Mouse (Mus musculus) left cerebral cortex, adult 2 months (tissue): Measurements from ENCODE around the gene Map2k1. TPM values are rescaled to one million over a fixed set of nuclear protein-coding genes. Genes with fewer than 3 reads are reported as not detected.
A peak's percentile ranks its signal among the peaks of the same experiment; 100 is the strongest.
"Not testable (repeated sequence)": the region's sequence is repeated elsewhere in the genome, so short reads cannot be mapped to it uniquely, and the experiment has no call there.

Experiments used
- DNase-seq, 2 experiments: peaks; one replicate each; pipeline ENCODE4 v3.0.0; 2021 to 2022; ENCODE audit warnings: low spot score in 2 of 2, mixed read lengths in 1 of 2; ENCODE audit errors: extremely low spot score in 1 of 2
- H3K27ac ChIP-seq: fragments of 200-600 bp; 2 replicates; pipeline ENCODE4 v1.8.1; 2022
- H3K4me3 ChIP-seq: fragments of 200-600 bp; 2 replicates; pipeline ENCODE4 v1.8.1; 2022
- CTCF ChIP-seq: fragments of 200-600 bp; IDR thresholded peaks from 2 replicates; pipeline ENCODE4 v1.8.1; 2022; ENCODE audit warnings: antibody characterized with exemption, mild to moderate bottlenecking, moderate library complexity
- intact Hi-C: fragments of 180-260 bp; cut with DNase I; formaldehyde crosslinking; loops from one replicate; pipeline ENCODE4 v1.15.1; 2025
- total RNA-seq, 2 experiments: library from RNA; stranded (reverse); gene quantifications; 2 replicates each; pipeline ENCODE4 v1.2.3; 2021

The Map2k1 gene
- total RNA-seq, 2 experiments from 2014 or later = 286 to 295 TPM

DNA sequence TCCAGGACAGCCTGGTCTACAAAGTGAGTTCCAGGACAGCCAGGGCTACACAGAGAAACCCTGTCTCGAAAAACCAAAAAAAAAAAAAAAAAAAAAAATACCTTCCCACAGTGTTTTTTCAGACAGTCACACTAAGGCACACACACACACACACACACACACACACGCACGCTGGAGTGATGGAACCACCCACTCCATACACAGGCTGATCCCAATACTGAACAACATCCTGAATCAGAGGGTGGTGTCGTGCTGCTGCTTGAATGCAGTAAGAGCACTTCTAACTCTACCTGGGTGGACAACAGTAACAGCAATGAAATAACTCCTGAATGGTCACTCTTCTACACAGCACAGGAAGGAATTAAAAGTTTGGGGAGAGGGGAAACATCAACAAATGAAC, 32.0 kb downstream of the Map2k1 start:
- no peak for TF ChIP-seq CTCF
- H3K27ac ChIP-seq = no peak overlapping the region
- no peak overlapping the region for H3K4me3 ChIP-seq
- intact Hi-C loops = no loop called here
- no peak for DNase-seq

- no peak overlapping the region for H3K4me3 ChIP-seq
- no peak for DNase-seq
- no peak overlapping the region for H3K27ac ChIP-seq
- intact Hi-C loops = no loop called here
- TF ChIP-seq CTCF = no peak
Measured at GRCm38 (mm10) chr9:64220603-64221002, 32.8 kb downstream of the Map2k1 start.

GRCm38 (mm10) chr9:64219772-64220420, 33.5 kb downstream of the Map2k1 start:
- intact Hi-C loops = no loop called here
- Histone ChIP-seq H3K4me3 (no peak overlapping the region), H3K27ac (no peak overlapping the region)
- no peak for DNase-seq
- no peak for TF ChIP-seq CTCF

DNA sequence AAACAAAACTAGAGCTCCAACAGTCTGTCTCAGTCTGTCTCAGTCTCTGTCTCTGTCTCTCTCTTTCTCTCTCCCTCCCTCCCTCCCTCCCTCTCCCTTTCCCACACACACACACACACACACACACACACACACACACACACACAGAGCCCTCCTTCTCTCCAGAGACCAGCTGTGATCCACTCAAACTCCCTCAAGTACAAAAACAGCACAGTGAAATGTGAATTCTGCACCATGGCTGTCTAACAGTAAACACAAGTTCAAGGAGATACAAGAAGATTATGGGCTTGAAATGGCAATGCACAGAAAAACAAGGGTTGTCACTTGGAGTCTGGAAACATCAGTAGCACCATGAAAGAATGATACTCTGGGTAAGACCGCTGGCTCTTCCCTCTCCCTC, 34.1 kb downstream of the Map2k1 start:
- TF ChIP-seq CTCF = no peak
- H3K4me3 ChIP-seq = no peak overlapping the region
- H3K27ac ChIP-seq = no peak overlapping the region
- no peak for DNase-seq
- intact Hi-C loops = no loop called here

DNA sequence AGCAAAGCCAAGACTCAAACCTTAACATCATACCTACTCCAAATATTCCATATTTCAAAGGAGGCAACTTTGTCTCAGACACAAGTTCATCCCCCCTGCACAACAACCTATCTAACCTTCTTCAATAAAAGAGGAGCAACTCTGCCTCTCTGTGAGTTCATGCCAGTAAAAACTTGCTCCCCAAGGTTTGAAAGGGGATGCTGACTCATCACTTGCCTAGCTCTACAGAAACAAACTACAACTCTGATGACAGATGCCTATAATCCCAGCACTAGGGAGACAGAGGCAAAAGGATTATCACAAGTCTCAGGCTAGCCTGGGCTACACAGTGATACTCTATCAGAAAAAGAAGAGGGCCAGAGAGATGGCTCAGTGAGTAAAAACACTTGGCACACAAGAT, 35.5 kb downstream of the Map2k1 start:
- Histone ChIP-seq H3K4me3 (no peak overlapping the region), H3K27ac (no peak overlapping the region)
- intact Hi-C loops = no loop called here
- no peak for DNase-seq
- TF ChIP-seq CTCF = no peak

DNA sequence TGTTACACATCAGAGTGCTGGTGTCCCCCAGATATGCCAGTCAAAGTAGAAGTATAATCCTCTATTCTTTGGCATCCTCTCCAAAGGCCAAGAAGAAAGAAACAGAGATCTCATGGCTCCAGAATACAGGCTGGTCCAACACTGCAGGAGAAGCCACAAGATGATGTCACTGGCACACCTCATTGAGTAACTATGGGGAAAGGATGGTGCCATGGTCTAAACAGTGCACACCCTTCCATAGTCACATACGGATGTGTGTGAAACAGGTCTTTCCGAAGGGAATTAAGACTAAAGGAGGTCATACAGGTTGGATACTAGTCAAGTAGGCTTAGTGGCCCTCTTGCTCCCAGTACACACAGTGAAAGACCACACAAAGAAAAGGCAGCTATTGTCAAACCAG, 36.8 kb downstream of the Map2k1 start:
- Histone ChIP-seq H3K4me3 (no peak overlapping the region), H3K27ac (no peak overlapping the region)
- intact Hi-C loops = no loop called here
- no peak for DNase-seq
- no peak for TF ChIP-seq CTCF

DNA sequence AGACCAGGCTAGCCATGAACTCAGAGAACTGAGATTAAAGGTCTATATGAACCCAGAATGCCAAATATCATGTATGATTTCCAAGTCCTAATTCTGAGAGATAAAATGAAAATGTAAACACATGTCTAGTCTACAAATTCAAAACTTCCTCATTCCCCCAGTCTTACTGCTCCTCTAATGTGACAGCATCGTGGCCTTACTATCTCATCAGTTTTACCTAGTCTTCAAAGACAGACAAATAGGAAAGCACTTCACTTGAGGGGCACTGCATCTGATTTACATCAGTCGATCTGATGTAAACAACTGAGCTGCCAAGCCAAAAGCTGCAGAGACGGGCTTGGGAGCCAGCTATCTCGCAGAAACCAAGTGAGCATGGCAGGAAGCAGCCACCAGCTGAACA, 37.3 kb downstream of the Map2k1 start:
- no peak for TF ChIP-seq CTCF
- intact Hi-C loops = no loop called here
- DNase-seq = no peak
- H3K27ac ChIP-seq = no peak overlapping the region
- no peak overlapping the region for H3K4me3 ChIP-seq

- TF ChIP-seq CTCF = no peak
- Histone ChIP-seq H3K27ac (no peak overlapping the region), H3K4me3 (no peak overlapping the region)
- intact Hi-C loops = no loop called here
- DNase-seq = no peak
Measured at GRCm38 (mm10) chr9:64214452-64214851, 39.0 kb downstream of the Map2k1 start.

DNA sequence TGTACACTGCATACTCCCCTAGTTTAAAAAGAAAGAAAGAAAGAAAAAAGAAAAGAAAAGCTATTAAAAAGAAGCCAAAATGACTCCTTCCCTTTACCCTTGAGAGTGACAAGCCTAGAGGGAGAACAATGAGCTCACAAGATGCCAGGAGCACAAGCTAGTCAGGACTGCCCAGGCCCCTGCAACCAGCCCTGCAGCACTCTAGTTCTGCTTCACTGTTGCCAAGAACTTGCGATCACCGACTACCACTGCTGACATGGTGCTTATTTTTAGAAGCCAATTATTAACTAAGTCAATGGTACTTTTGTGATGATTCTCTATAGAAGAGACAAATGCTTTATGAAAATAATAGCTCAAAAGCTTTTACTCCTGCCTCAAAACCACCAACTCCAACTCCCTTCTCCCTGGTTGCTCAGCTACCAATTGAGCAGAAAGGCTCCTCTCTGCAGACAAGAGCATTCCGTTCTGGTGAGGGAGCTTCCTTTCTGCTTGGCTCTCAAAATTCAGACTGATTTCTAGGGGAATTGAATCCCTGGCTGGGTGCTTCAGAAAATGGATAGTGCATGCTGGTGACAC, 45.8 kb downstream of the Map2k1 start:
- Histone ChIP-seq H3K4me3 (no peak overlapping the region), H3K27ac (peak overlapping the region; percentile 49; the same call in 1 of the 2 replicates)
- DNase-seq = no peak
- no peak for TF ChIP-seq CTCF
- intact Hi-C loops = no loop called here

DNA sequence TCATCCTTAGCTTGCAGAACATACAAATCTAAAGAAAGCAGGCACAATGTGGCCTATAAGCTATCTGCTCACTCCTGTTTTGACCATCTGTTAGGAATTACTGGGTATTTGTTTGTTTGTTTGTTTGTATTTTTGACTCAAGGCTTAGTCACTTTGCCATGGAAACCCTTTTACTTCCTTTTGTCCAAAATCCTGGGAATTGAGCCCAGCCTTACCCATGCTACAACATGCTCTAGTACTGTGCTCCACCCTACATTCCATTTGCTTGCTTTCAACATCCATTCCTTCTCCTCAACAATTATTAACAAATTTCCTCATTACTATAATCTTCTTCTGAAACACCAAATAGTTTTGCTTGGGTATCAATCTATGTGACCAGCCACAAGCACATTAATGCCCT, 50.6 kb downstream of the Map2k1 start:
- no peak overlapping the region for H3K27ac ChIP-seq
- DNase-seq = no peak
- H3K4me3 ChIP-seq = no peak overlapping the region
- intact Hi-C loops = no loop called here
- TF ChIP-seq CTCF = no peak

GRCm38 (mm10) chr9:64202331-64202730, 51.1 kb downstream of the Map2k1 start:
- Histone ChIP-seq H3K4me3 (no peak overlapping the region), H3K27ac (no peak overlapping the region)
- DNase-seq = no peak
- TF ChIP-seq CTCF = no peak
- intact Hi-C loops = no loop called here

DNA sequence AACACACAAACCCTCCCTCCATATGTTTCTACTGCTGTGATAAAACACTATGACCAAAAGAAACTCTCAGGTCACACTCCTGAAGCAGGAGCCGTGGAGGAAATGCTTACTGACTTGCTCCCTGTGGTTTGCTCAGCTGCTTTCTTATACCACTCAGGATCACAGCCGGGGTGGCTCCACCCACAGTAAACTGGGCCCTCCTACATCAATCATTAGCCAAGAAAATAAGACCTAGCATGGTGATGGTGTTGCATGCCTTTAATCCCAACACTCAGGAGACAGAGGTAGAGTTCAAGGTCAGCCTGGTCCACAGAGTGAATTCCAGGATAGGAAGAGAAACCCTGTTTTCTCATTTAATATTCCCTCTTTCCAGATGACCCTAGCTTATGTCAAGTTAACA, 53.5 kb downstream of the Map2k1 start:
- Histone ChIP-seq H3K27ac (no peak overlapping the region), H3K4me3 (no peak overlapping the region)
- no peak for TF ChIP-seq CTCF
- intact Hi-C loops = no loop called here
- no peak for DNase-seq

DNA sequence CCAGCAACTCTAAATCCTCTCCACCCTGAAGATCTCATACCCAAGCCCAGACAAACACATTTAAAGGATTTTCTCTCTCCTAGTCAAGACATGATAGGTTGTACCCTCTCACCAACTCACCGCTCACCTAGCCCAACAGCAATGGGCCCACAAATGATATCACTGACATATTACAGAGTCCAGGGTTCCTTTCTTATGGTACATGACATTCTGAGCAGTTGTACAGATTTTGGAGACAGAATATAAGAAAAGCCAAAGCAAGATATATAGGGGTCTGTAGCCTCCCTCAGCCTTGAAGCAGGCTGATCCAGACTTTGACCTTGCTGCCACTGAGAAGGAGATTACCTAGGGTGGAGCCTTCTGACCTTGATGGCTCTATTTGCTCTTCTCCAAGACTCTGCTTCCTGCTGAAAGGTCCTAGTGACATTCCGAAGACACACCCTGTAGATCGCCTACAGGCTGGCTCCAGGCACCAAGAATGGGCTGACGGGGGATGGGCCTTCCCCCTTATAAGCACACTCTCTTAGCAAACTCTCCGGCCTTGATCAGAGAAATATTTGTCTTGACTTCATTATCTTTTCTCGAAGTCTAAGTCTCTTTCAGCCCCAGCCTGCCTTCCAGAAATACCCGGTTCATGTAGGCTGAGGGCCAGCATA, 54.5 kb downstream of the Map2k1 start:
- DNase-seq, H3K27ac ChIP-seq, intact Hi-C loops, H3K4me3 ChIP-seq: not testable (repeated sequence)
